Mouse (Mus musculus): Measurements from ENCODE around the gene Nptx1. TPM values are rescaled to one million over a fixed set of nuclear protein-coding genes. Genes with fewer than 3 reads are reported as not detected.

Gene Nptx1
- polyA plus RNA-seq, 1 experiment, result not detected

DNA sequence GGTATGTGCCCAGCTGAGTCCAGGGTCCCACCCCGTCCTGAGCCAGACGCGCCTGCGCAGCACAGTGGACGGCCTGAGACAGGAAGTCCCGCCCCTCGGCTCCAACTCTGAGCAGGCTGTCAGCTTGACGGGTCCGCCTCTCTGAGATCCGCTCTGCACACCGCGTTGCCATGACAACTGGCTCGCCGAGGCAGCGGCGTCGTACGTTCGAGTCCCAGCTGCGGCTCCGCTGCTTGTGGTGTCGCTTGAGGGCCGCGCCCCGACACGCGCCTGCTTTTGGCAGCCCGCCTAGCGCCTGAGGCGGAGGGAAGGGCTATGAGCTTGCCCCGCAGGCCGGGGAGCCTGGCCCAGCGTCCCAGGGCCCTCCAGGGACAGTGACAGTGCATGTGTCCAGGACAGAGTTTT lies 23.0 kb downstream of the Nptx1 start:
- no peak overlapping the region; the same call in 1 of the 2 replicates for H3K27ac ChIP-seq (ENCODE audit: control insufficient read depth, insufficient read depth, low read depth, low read length, poor library complexity)
- TF ChIP-seq POLR2A (IDR thresholded peaks at IDR 0.05; ENCODE audit: borderline replicate concordance, control insufficient read depth, low read depth, low read length), result no peak
- TF ChIP-seq CTCF (IDR thresholded peaks at IDR 0.05; ENCODE audit: control insufficient read depth, insufficient read depth, low read length), result no peak
- WGBS, result 2% methylated on average over 33 of the region's 33 CpGs
- no peaks in the 10 kb centered on the region; the same call in 1 of the 2 replicates for H3K4me1 ChIP-seq (ENCODE audit: control insufficient read depth, insufficient read depth, low read length)
- peak overlapping the region; percentile 43 for H3K4me3 ChIP-seq (replicated peaks; ENCODE audit: control insufficient read depth, low read depth, low read length)

GRCm38 (mm10) chr11:119523392-119523791 lies 24.2 kb downstream of the Nptx1 start:
- TF ChIP-seq POLR2A (IDR thresholded peaks at IDR 0.05; ENCODE audit: borderline replicate concordance, control insufficient read depth, low read depth, low read length) (no peak), CTCF (IDR thresholded peaks at IDR 0.05; ENCODE audit: control insufficient read depth, insufficient read depth, low read length) (no peak)
- Histone ChIP-seq H3K27ac (ENCODE audit: control insufficient read depth, insufficient read depth, low read depth, low read length, poor library complexity) (no peak overlapping the region), H3K4me3 (replicated peaks; ENCODE audit: control insufficient read depth, low read depth, low read length) (no peak overlapping the region), H3K4me1 (ENCODE audit: control insufficient read depth, insufficient read depth, low read length) (no peaks in the 10 kb centered on the region; the same call in 1 of the 2 replicates)
- 82% methylated on average over 3 of the region's 3 CpGs for WGBS

GRCm38 (mm10) chr11:119522779-119523178 lies 24.8 kb downstream of the Nptx1 start:
- Histone ChIP-seq H3K4me1 (ENCODE audit: control insufficient read depth, insufficient read depth, low read length) (no peaks in the 10 kb centered on the region; the same call in 1 of the 2 replicates), H3K27ac (ENCODE audit: control insufficient read depth, insufficient read depth, low read depth, low read length, poor library complexity) (no peak overlapping the region), H3K4me3 (replicated peaks; ENCODE audit: control insufficient read depth, low read depth, low read length) (no peak overlapping the region)
- WGBS, result 64% methylated on average over 8 of the region's 8 CpGs
- TF ChIP-seq POLR2A (IDR thresholded peaks at IDR 0.05; ENCODE audit: borderline replicate concordance, control insufficient read depth, low read depth, low read length) (no peak), CTCF (IDR thresholded peaks at IDR 0.05; ENCODE audit: control insufficient read depth, insufficient read depth, low read length) (no peak)

- Histone ChIP-seq H3K4me3 (replicated peaks; ENCODE audit: control insufficient read depth, low read depth, low read length) (no peak overlapping the region), H3K27ac (ENCODE audit: control insufficient read depth, insufficient read depth, low read depth, low read length, poor library complexity) (no peak overlapping the region; the same call in 1 of the 2 replicates), H3K4me1 (ENCODE audit: control insufficient read depth, insufficient read depth, low read length) (no peaks in the 10 kb centered on the region; the same call in 1 of the 2 replicates)
- WGBS, result 70% methylated on average over 6 of the region's 6 CpGs
- no peak for TF ChIP-seq POLR2A (IDR thresholded peaks at IDR 0.05; ENCODE audit: borderline replicate concordance, control insufficient read depth, low read depth, low read length)
- TF ChIP-seq CTCF (IDR thresholded peaks at IDR 0.05; ENCODE audit: control insufficient read depth, insufficient read depth, low read length), result no peak
Measured at GRCm38 (mm10) chr11:119521920-119522710, 25.4 kb downstream of the Nptx1 start.

- Histone ChIP-seq H3K27ac (ENCODE audit: control insufficient read depth, insufficient read depth, low read depth, low read length, poor library complexity) (no peak overlapping the region), H3K4me3 (replicated peaks; ENCODE audit: control insufficient read depth, low read depth, low read length) (no peak overlapping the region), H3K4me1 (ENCODE audit: control insufficient read depth, insufficient read depth, low read length) (no peaks in the 10 kb centered on the region; the same call in 1 of the 2 replicates)
- TF ChIP-seq CTCF (IDR thresholded peaks at IDR 0.05; ENCODE audit: control insufficient read depth, insufficient read depth, low read length) (no peak), POLR2A (IDR thresholded peaks at IDR 0.05; ENCODE audit: borderline replicate concordance, control insufficient read depth, low read depth, low read length) (no peak)
Measured at GRCm38 (mm10) chr11:119520713-119521063, 26.9 kb downstream of the Nptx1 start.

GRCm38 (mm10) chr11:119520005-119520712 lies 27.4 kb downstream of the Nptx1 start:
- Histone ChIP-seq H3K4me3 (replicated peaks; ENCODE audit: control insufficient read depth, low read depth, low read length) (no peak overlapping the region), H3K27ac (ENCODE audit: control insufficient read depth, insufficient read depth, low read depth, low read length, poor library complexity) (no peak overlapping the region), H3K4me1 (ENCODE audit: control insufficient read depth, insufficient read depth, low read length) (no peaks in the 10 kb centered on the region; the same call in 1 of the 2 replicates)
- TF ChIP-seq POLR2A (IDR thresholded peaks at IDR 0.05; ENCODE audit: borderline replicate concordance, control insufficient read depth, low read depth, low read length) (no peak), CTCF (IDR thresholded peaks at IDR 0.05; ENCODE audit: control insufficient read depth, insufficient read depth, low read length) (no peak)
- WGBS, result 52% methylated on average over 5 of the region's 5 CpGs

DNA sequence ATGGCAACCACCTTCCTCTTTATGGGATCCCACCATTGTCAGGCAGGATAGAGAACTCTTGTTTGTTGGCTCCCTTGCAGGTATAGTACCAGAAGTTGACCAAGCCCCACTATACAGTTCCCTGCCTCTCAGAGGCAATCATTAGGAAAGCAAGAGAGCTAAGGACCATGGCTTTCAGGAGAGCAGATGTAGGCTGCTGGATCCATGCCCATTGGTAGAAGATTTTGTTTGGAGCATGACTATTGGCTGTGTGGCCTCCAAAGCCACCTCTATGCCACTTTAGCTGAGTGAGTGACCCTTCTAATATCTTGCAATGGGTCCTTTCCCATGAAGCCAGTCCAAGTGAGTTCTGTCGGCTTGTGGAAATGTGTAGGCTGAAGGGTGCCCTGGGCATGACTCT lies 28.2 kb downstream of the Nptx1 start:
- no peak for TF ChIP-seq POLR2A (IDR thresholded peaks at IDR 0.05; ENCODE audit: borderline replicate concordance, control insufficient read depth, low read depth, low read length)
- TF ChIP-seq CTCF (IDR thresholded peaks at IDR 0.05; ENCODE audit: control insufficient read depth, insufficient read depth, low read length), result no peak
- 86% methylated on average over 1 of the region's 1 CpGs for WGBS
- no peak overlapping the region for H3K27ac ChIP-seq (ENCODE audit: control insufficient read depth, insufficient read depth, low read depth, low read length, poor library complexity)

DNA sequence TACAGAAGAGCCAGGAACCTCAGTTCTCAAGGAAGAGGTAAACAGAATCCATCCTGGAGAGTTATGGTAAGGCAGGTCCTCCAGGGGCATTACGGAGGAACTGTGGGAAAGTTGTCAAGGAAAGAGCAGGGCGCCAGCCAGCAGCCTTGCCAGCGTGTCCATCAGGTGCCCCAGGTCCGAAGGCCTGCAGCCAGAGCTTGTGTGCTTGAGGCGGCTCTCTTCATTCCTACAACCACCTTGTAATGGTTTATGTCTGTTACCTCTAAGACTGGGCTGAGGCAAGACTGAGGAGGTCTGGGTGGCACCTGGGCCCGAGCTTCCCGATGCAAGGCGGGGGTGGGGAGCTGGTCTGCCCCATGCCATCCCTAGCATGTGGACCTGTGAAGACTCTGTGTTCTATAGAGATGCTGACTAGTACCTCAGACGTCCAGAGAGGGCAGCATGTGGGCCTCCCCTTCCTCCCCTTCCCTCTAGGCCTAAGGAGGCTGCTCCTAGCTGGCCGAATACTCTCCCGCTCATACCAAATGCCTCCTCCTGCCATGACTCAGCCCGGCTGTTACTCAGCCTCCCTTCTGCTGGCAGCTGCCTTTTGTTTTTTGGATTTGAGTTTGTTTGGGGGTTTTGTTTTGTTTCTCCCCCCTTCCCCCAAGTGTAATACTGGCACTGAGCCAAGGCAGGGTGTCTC lies 30.7 kb downstream of the Nptx1 start:
- 73% methylated on average over 12 of the region's 12 CpGs for WGBS
- no peak for TF ChIP-seq CTCF (IDR thresholded peaks at IDR 0.05; ENCODE audit: control insufficient read depth, insufficient read depth, low read length)
- no peak for TF ChIP-seq POLR2A (IDR thresholded peaks at IDR 0.05; ENCODE audit: borderline replicate concordance, control insufficient read depth, low read depth, low read length)
- no peak overlapping the region for H3K4me3 ChIP-seq (replicated peaks; ENCODE audit: control insufficient read depth, low read depth, low read length)
- H3K27ac ChIP-seq (ENCODE audit: control insufficient read depth, insufficient read depth, low read depth, low read length, poor library complexity), result no peak overlapping the region
- H3K4me1 ChIP-seq (ENCODE audit: control insufficient read depth, insufficient read depth, low read length), result no peaks in the 10 kb centered on the region

More for the DNA sequence above, 28.2 kb downstream of the Nptx1 start:
- Histone ChIP-seq H3K4me3 (replicated peaks; ENCODE audit: control insufficient read depth, low read depth, low read length) (no peak overlapping the region), H3K4me1 (ENCODE audit: control insufficient read depth, insufficient read depth, low read length) (no peaks in the 10 kb centered on the region; the same call in 1 of the 2 replicates)
